Mouse (Mus musculus) embryonic stem cell, embryonic (primary cell): ENCODE measurements around the gene Ccdc6.
"Not testable (repeated sequence)": the region's sequence is repeated elsewhere in the genome, so short reads cannot be mapped to it uniquely, and the experiment has no call there.

ENCODE experiments used
- CTCF ChIA-PET, 4 experiments: fragments of 300-600 bp in 2 of 4; fragments of 350-600 bp in 2 of 4; sonication (Branson Sonifier 250); formaldehyde crosslinking; loops; one replicate each; lab custom pipeline; 2022; ENCODE audit warnings: inconsistent platforms in 2 of 4; lab: Charles Lee
- POLR2A ChIA-PET, 4 experiments: fragments of 300-600 bp in 2 of 4; fragments of 350-600 bp in 2 of 4; sonication (Branson Sonifier 250); formaldehyde crosslinking; loops; one replicate each; lab custom pipeline; 2022; ENCODE audit warnings: antibody characterized with exemption in 4 of 4, inconsistent platforms in 1 of 4; lab: Charles Lee

Gene Ccdc6

GRCm38 (mm10) chr10:70197601-70198000, 100.7 kb downstream of the Ccdc6 start:
- CTCF ChIA-PET = interaction anchor here in 1 of 4 experiments (0.9 kb wide), 1 partner anchor 24 kb away, joined by 3 read pairs; no protein-coding TSS in a partner anchor
- POLR2A ChIA-PET = interaction anchor here in 1 of 4 experiments (0.9 to 1.5 kb wide), 2 partner anchors 59 to 250 kb away, joined by 3 read pairs; no protein-coding TSS in a partner anchor

DNA sequence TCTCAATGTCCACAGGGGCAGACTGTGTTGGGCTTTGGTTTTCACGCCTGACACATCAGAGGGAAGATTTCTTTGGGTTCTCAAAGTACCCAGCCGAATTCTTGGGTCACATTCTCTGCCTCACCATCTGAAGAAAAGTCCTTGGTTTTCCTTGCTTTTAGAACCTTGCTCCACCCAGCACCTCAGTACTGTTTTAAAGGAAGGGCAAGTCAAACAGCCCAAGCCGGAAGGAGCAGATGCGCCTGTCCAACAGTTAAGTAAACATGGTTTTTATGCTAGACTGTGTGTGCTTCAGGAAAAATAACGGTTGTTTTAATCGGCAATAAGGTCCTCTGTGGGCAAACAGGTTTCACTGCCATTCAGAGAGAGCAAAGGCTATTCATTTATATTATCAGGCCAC, 101.1 kb downstream of the Ccdc6 start:
- POLR2A ChIA-PET = interaction anchor here in 1 of 4 experiments (1.5 kb wide), 1 partner anchor 250 kb away, joined by 3 read pairs; no protein-coding TSS in a partner anchor
- CTCF ChIA-PET = no interaction called here

DNA sequence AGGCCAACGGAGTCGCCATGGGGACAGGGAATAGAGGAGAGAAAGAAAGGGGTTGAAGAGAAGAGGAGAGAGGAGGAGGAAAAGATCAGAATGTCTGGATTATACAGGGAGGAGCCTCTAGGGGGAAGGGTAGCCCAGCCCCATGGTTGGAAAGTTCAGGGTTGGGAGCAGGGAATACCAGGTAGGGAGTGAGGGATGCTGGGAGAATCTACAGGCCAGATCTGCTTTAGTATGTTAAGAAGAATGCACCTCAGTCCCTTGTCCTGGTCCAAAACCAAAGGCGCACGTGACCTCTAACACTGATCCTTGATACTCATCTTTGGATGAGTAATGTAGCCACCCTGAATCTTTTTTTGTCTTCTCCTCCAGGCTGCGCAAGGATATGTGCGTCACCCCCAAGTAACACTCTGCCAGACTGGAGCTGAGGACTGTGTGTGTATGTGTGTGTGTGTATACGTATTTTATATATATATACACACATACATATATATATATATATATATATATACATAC, 102.1 kb downstream of the Ccdc6 start:
- ChIA-PET POLR2A (interaction anchor here in 1 of 4 experiments (1.0 kb wide), 1 partner anchor 67 kb away, joined by 3 read pairs; no protein-coding TSS in a partner anchor), CTCF (no interaction called here)

GRCm38 (mm10) chr10:70199466-70200210, 102.7 kb downstream of the Ccdc6 start:
- ChIA-PET CTCF (no interaction called here), POLR2A (interaction anchor here in 1 of 4 experiments (1.0 kb wide), 1 partner anchor 67 kb away, joined by 3 read pairs; no protein-coding TSS in a partner anchor)

DNA sequence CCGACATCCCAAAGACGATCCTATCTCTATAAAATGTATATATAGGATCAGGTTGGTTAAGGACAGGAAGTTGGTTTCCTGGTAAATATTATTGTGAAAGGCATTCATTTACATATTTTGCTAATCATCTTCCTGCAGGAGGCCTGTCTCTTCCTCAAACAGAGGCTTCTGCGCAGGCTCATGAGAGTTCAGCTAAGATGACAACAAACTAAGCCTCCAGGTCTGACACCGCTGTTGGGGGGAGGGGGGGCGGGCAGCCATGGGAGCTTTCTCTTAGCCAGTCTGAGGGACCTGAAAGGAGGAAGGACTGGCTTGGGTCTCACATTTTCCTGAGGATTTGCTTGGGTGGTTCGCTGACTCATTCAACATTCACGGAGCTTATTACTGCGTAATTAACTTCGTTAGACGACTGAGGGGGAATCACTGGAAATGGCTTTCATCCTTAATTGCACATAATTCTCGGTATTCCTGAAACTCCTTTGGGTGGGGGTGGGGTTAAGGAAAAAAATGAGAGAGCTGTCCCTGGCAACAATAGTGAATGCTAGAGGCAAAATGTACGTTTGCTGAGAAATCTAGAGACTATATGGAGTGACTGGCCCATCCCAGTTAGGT, 104.1 kb downstream of the Ccdc6 start:
- ChIA-PET POLR2A (interaction anchor here in 1 of 4 experiments (0.7 to 0.8 kb wide), 2 partner anchors 26 to 66 kb away, joined by 6 to 7 read pairs; no protein-coding TSS in a partner anchor), CTCF (interaction anchor here in 1 of 4 experiments (0.6 to 0.7 kb wide), 2 partner anchors 115 to 810 kb away, joined by 3 read pairs; no protein-coding TSS in a partner anchor)

DNA sequence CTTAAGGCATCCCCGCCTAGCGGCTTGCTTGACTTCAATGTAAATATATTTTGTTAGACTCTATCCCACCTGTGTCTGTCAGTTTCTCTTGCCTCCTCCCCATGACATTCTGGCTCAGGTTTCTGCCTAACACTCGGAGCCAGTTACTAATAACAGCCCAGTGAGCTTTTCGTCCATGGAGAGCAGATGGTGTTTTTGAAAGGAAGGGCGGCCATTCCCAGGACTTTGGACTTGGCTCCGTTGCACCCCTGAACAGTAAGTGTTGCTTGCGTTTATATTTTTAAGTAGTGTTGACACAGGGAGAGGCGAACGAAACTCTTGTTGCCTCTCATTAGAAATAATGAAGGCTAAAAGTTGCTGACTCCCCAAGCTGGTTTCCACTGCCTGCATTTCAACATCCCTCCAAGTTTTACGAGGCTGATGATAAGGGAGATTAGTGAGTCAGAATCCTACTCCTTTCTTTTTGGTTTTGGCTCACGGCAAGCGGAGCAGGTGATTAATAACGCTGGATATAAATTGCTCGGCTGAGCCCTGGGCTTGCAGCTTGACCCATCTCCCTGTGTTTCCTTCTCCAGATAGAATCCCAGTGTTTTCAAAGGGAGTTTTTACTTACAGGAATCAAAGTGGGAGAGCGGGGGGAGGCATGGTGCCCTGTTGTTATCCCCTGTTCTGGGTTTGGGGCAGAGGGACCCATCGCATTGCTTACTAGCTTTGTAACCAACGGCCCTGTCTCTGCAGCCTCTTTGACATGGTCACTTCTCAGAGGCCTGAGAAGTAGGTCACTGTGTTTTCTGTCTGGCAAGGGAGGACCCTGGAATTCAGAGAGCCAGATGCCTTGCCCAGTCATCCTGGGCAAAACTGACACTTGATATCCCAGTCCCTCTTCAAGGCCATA, 107.8 kb downstream of the Ccdc6 start, which contains the start of gene Mrln:
Mrln (plus strand) TSS at position 160 of the 895 bp plus-strand sequence.
- ChIA-PET POLR2A (interaction anchor here in 1 of 4 experiments (1.7 kb wide), 1 partner anchor 11 kb away, joined by 4 read pairs; no protein-coding TSS in a partner anchor), CTCF (interaction anchor here in 2 of 4 experiments (0.6 to 1.2 kb wide), 4 partner anchors 40 to 359 kb away, joined by 3 to 4 read pairs (median 3); partner anchors contain the start of gene Slc16a9 (in 1 of the 2))

DNA sequence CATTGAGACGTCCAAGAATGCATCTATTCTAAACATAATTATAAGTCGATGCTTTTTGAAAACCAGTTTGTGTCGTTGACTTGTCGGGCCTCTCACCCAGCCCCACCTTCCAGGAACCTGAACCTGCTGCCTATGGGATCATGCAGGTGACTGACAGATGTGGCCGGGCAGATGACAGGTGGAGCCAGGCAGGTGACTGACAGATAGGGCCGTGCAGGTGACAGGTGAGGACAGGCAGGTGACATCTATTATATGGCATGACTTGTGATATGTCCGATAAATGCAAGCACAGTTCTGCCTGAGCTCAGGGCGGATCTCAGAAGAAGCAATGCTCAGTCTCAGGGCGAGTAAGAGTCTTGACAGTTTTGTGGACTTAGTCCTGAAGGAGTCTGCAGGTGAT, 114.4 kb downstream of the Ccdc6 start:
- CTCF ChIA-PET = no interaction called here
- POLR2A ChIA-PET = interaction anchor here in 1 of 4 experiments (0.9 kb wide), 1 partner anchor 34 kb away, joined by 5 read pairs; the partner anchor contains the start of gene Slc16a9

GRCm38 (mm10) chr10:70220971-70221370, 124.0 kb downstream of the Ccdc6 start:
- POLR2A ChIA-PET = interaction anchor here in 1 of 4 experiments (0.6 kb wide), 1 partner anchor 90 kb away, joined by 3 read pairs; no protein-coding TSS in a partner anchor
- CTCF ChIA-PET = no interaction called here

DNA sequence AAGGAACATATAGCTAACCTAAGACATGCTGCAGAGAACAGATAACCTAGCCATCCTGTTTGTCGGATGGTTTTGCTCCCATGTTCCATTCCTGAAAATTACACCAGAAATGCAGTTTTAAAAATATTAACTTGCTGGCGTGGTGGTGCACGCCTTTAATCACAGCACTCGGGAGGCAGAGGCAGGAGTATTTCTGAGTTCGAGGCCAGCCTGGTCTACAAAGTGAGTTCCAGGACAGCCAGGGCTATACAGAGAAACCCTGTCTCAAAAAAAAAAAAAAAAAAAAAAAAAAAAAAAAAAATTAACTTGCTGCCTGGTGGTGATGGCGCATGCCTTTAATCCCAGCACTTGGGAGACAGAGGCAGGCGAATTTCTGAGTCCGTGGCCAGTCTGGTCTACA, 125.3 kb downstream of the Ccdc6 start:
- POLR2A ChIA-PET = interaction anchor here in 3 of 4 experiments (0.6 to 0.7 kb wide), 4 partner anchors 14 to 1125 kb away, joined by 3 to 11 read pairs (median 4); partner anchors contain the start of gene Ipmk (in 1 of the 3)
- CTCF ChIA-PET = not testable (repeated sequence)

GRCm38 (mm10) chr10:70224571-70224970, 127.7 kb downstream of the Ccdc6 start:
- POLR2A ChIA-PET = interaction anchor here in 1 of 4 experiments (0.7 kb wide), 1 partner anchor 16 kb away, joined by 3 read pairs; no protein-coding TSS in a partner anchor
- CTCF ChIA-PET = no interaction called here

- POLR2A ChIA-PET = interaction anchor here in 2 of 4 experiments (0.9 to 1.0 kb wide), 2 partner anchors 19 kb away, joined by 3 read pairs; partner anchors contain the start of gene Slc16a9 (in 2 of the 2)
These were observed 128.8 kb downstream of the Ccdc6 start for GRCm38 (mm10) chr10:70225760-70226159.

DNA sequence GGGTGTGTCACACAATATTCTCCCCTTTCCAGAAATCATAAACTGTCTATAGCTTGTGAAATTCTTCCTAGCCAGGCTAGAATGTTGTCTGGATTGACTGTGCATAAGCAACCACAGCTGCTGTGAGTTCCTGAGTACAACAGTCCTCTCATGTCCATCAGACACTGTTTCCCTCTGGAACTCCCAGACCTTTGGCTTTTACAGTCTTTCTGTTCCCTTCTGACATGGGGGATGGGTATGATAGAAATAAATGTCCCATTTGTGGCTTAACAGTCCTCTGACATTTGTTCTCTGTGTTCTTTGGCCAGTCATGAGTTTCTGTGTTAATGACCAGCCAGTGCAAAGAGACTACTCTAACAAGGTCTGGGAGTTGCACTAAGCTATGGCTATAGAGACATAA, 129.7 kb downstream of the Ccdc6 start:
- POLR2A ChIA-PET = interaction anchor here in 2 of 4 experiments (0.6 to 1.0 kb wide), 3 partner anchors 18 to 899 kb away, joined by 3 to 7 read pairs (median 3); partner anchors contain the start of gene Slc16a9 (in 1 of the 2)
- CTCF ChIA-PET = no interaction called here

More at GRCm38 (mm10) chr10:70225760-70226159, 128.8 kb downstream of the Ccdc6 start:
- CTCF ChIA-PET = no interaction called here

DNA sequence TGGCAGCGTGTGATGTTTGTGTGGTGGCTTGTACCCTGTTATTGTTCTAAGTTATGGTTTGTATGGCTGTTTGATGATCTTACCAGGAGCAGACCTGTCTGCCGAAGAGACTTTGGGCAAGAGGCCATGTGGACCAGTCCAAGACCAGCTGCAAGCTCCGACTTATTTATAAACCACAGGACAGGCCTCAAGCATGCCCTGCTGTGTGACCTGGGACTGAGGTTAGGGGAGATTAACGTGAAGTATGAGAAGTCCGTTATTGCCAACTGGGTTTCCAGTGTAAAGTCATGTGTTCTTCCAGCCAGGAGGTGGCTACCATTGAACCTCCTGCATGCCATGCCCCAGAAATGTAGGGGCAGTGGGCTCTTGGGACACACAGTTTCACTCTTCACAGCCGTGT, 133.4 kb downstream of the Ccdc6 start:
- ChIA-PET CTCF (no interaction called here), POLR2A (no interaction called here)

- ChIA-PET CTCF (interaction anchor here in 1 of 4 experiments (0.6 kb wide), 1 partner anchor 448 kb away, joined by 3 read pairs; no protein-coding TSS in a partner anchor), POLR2A (no interaction called here)
These were observed 141.0 kb downstream of the Ccdc6 start for GRCm38 (mm10) chr10:70237936-70238335.
